Mouse (Mus musculus) adrenal gland (tissue): ENCODE results near the gene Tlk2.
"Not testable (repeated sequence)": the region's sequence is repeated elsewhere in the genome, so short reads cannot be mapped to it uniquely, and the experiment has no call there.

Experiments
- intact Hi-C: fragments of 180-260 bp; cut with DNase I; formaldehyde crosslinking; loops from one replicate; pipeline ENCODE4 v1.15.1; 2025
- long read RNA-seq, 2 experiments: library from polyadenylated mRNA; unstranded; transcript quantifications; one replicate each; pipeline ENCODE4 v2.0.0; 2020; ENCODE audit warnings: borderline replicate concordance in 1 of 2; ENCODE audit not compliant: insufficient replicate concordance in 1 of 2

The Tlk2 gene
- long read RNA-seq, experiment 1, partial matches to known transcripts: 2 of 8 reads
- long read RNA-seq, experiment 1, other reads (novel, unspliced or antisense): 4 of 8 reads
- long read RNA-seq, experiment 2, partial matches to known transcripts: 6 of 8 reads
- long read RNA-seq, experiment 2, other reads (novel, unspliced or antisense): 2 of 8 reads

DNA sequence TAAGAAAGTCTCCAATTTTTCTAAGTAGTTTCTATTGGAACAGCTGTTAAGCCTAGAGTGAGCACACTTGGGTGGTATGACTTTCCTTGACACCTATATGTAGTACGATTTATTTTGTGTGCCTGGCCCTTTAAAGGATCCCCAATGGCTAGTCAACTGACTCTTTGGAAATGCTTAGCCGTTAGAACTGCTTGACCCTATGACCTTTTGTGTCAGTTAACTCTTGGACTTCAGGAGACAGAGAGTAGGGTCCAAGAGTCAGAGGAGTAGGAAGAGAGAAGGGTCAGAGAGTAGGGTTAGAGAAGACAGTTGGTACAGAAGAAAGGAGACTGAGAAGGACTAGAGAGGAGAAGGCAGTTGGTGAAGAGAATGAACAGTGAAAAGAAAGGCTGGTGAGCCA, at the start of gene Tlk2:
Gene Tlk2 (plus strand): TSS at position 292 of the 400 bp plus-strand sequence.
- intact Hi-C loops: no loop called here

DNA sequence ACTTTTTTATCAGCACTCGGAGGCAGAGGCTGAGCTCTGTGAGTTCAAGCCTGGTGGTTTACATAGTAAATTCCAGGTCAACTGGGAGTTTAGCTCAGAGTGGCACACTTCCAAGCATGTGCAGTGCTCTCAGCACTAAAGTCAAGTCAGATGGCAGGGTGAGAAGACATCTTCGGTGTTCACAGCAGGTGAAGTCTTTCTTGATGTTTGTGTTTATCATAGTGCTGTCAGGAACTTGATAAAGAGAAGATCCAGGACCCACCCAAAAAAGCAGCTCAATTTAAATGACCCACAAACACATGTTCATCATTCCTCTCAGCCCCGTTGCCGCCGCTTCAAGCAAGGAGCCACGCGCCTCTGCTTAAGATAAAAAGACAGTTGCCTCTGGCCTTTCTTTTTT, 42.9 kb upstream of the Tlk2 start:
- intact Hi-C loops: no loop called here

- intact Hi-C loops: not testable (repeated sequence)
Observed at GRCm38 (mm10) chr11:105137255-105137654, 41.4 kb upstream of the Tlk2 start.

- intact Hi-C loops: not testable (repeated sequence)
Observed at GRCm38 (mm10) chr11:105140512-105140911, 38.1 kb upstream of the Tlk2 start.

- intact Hi-C loops: no loop called here
Observed at GRCm38 (mm10) chr11:105141115-105141514, 37.5 kb upstream of the Tlk2 start.

DNA sequence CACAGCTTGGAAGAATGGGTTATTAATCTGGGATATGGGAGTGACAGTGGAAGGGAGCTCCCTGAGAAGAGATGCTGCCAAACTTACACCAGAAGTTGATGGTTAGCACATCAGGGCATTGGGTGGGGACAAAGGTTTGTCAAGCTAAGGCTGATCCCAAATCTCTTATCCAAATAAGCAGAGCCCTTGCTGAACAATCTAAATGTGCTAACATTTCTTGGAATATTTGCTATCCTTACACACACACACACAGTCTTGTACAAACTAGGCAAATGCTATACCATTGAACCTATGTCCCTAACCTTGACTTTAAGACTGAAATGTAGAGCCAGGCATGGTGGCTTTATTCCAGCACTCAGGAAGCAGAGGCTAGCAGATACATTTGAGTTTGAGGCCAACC, 35.0 kb upstream of the Tlk2 start:
- intact Hi-C loops: no loop called here

DNA sequence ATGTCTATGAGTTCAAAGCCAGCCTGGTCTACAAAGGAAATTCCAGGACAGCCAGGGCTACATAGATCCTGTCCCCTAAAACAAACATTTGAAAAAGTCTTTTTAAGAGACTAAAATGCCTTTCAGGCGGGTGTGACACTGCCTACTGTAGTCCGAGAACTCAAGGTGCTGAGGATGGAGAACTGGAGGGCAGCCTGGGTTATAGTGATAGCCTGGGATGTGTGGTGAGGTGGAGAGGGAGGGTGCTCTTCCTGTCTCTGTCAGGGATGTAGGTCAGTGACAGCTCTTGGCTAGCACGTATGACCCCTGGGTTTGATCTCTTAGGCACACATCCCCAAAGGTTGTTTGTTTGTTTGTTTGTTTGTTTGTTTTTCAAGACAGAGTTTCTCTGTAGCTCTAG, 34.5 kb upstream of the Tlk2 start:
- intact Hi-C loops: no loop called here

DNA sequence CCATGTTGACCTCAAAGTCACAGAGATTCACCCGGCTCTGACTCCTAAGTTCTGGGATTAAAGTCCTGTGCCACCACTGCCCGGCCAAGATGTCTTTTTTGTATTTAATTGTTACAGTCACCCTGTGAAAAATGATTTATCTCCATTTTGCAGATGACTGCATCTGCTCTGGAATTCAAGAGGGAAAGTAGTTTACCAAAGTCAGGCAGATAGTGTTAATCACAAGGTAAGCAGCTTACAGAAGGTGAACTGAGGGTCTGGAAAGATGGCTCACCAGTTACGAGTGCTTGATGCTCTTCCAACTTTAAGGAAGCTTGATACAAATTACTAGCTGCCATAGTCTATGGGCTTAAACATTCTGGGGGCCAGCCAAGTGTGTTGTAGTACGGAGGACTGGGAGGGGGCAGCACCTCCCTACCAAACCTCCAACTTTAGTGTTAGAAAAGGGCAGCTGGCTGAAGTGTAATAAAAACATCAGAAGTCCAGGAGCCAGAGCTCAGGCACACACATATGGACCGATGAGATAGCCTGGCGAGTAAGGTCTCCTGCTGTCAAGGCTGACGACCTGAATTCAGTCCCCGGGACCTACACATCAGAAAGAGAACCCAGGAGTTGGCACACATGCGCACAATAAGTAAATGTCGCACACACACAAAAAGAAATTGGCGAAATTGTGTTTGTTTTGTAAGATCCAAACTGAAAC, 33.9 kb upstream of the Tlk2 start:
- intact Hi-C loops: no loop called here

- intact Hi-C loops: no loop called here
Observed at GRCm38 (mm10) chr11:105145211-105145610, 33.4 kb upstream of the Tlk2 start.

GRCm38 (mm10) chr11:105146593-105146992, 32.0 kb upstream of the Tlk2 start, which contains the start of gene Gm10842:
Gene Gm10842 (plus strand): TSS chr11:105146893.
- intact Hi-C loops: no loop called here

DNA sequence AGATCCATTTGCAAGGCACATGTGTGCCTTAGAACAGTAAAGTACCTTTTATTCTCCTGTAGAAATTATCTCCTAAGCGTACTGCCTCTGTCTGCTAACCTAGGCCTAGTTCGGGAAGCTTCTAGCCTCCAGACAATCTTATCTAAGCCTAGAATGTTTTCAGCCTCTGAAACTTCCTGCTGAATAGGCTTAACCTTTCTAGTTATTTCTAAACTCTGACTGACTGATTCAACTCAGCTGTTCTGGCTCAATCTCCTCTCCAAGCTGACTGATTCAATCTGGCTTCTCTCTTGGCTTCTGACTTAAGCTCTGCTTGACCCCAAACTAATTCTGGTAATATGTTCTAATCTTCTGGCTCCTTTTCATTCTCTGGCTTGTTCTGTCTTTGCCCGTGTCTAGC, 29.3 kb upstream of the Tlk2 start:
- intact Hi-C loops: no loop called here

- intact Hi-C loops: no loop called here
Observed at GRCm38 (mm10) chr11:105149766-105150165, 28.8 kb upstream of the Tlk2 start.

DNA sequence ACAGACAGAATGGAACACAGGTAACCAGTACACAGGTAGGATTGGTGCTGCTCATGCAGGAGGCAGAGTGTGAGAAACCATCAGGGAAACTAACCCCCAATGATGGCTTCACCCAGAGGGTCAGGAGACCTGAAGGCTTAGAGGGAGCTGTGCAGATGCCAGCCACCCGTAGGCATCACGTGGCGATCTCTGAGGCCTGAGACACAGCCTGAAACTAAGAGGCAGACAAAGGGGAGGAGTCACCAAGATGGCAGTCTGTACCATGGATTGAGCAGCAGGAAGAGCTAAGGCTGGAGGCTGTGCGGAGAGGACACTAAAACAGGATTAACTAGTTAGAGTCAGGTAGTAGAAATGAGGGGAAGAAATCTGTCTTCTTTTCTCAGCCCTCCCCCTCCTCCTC, 27.9 kb upstream of the Tlk2 start:
- intact Hi-C loops: no loop called here

- intact Hi-C loops: no loop called here
Observed at GRCm38 (mm10) chr11:105151226-105152016, 27.2 kb upstream of the Tlk2 start.

- intact Hi-C loops: no loop called here
Observed at GRCm38 (mm10) chr11:105152017-105152300, 26.6 kb upstream of the Tlk2 start.

DNA sequence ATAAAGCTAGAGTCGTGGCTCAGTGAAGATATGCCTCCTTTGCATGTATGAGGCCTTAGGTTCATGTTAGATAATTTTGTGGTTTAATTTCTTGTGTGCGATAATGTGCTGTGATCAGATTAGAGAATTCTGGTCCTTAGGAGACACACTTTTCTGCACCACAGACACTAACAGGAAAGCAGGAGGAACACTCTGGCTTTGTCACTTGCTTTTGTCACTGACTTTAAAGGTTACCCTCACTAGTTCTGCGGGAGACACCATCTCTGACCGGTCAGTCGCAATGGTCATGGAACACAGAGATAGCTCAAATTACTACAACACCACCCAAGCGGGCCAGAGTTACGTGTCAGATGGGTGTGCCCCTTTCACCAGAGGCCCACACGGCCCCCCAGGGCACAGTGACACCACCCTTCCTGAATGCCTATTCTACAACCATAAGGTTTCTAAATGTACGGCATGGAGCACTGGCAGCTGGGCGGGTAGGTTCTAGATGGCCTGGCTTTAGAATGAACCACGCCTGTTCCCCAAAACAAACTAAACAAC, 26.2 kb upstream of the Tlk2 start:
- intact Hi-C loops: no loop called here

DNA sequence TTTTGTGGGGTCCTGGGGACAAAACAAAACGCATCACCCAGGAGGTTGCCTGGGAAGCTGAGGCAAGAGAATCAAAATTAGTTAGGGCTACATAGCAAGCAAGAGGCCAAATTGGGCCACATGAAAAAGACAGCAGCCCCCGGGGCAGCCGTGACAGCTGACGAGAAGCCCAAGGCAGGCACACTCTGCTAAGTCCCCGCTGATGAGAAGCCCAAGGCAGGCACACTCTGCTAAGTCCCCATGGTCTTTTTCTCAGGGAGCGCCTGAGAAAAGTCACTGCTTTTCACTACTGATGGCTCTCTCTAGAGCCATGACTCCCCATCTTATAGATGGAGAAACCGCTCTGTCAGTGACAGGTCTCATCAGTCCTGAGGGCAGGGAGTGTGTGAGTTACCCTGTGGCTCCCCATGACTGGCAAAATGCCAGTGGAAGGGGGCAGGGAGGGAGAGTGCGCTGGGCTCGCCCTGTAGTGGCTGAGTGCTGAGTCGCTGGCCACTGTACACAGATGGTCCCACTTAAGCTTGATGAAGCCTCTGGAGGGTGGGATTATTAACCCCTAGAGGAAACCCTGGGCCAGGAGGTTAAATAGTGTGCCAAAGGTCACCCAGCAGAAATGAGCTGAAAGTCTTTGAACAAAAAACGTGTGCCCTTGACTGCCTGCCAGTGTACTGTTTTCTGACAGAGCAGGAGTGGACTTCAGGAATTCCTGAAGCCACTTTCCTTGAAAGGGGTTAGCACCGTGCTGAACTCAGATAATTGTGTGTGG, 25.4 kb upstream of the Tlk2 start:
- intact Hi-C loops: no loop called here

GRCm38 (mm10) chr11:105155915-105156314, 22.7 kb upstream of the Tlk2 start:
- intact Hi-C loops: no loop called here

GRCm38 (mm10) chr11:105156748-105157267, 21.8 kb upstream of the Tlk2 start:
- intact Hi-C loops: no loop called here

GRCm38 (mm10) chr11:105158047-105158446, 20.6 kb upstream of the Tlk2 start:
- intact Hi-C loops: no loop called here

DNA sequence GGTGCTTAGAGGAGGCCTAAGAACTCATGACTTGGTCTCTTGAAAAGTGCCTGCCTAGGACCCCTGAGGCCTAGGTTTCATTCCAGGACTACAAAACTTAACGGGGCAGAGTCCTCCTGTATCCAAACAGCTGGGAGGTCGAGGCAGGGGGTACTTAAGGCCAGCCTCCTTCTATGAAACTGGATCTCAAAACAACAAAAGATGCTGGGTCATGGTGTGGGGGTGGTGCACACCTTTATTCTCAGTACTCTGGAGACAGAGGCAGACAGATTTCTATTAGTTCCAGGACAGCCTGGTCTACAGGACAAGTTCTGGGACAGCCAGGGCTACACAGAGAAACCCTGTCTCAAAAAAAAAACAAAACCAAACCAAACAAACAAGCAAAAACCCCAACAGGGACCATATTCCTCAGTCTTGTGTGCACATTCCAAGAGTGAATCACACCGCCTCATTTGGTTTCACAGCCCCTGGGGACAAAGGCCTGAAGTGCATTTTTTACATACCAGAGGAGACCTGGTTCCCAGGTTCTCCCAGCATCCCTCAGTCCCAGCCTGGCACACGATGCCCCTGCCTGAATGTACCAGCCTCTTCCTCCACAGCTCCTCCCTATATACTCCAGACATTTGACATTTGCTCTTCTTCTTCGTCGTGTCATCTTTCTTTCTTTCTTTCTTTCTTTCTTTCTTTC, 18.8 kb upstream of the Tlk2 start:
- intact Hi-C loops: no loop called here
